Mouse (Mus musculus): ENCODE data around the gene Rsph10b. TPM values are rescaled to one million over a fixed set of nuclear protein-coding genes. Genes with fewer than 3 reads are reported as not detected.

Rsph10b gene
- not detected in 2 replicates for polyA plus RNA-seq (2012; ENCODE audit: insufficient read depth, insufficient read length, missing spikeins)

DNA sequence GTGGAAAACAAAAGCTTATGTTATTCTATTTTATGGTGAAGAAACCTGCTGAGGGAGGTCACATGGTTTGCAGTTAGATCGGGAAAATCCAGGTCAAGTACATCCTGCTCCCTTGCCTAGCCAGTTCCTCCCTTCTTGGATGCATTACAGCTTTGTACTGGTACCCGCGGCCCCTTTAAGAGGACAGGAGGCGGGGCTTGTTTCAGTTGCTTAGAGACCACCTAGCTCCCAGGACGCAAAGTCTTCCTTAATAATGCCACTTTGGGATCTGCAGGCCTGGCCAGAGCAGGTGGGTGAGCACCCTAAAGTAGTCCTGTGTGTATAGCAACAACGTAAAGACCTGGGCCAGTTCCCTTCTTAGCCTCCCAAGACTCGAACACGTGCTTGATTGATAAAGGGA lies at the start of gene Rsph10b:
Rsph10b (plus strand) TSS at position 205 of the 400 bp plus-strand sequence.
- Histone ChIP-seq H3K27ac (replicated peaks; ENCODE audit: low read depth, low read length) (no peak within 1 kb of the TSS), H3K4me3 (ENCODE audit: insufficient read depth, low read depth, low read length) (no peak within 1 kb of the TSS), H3K4me1 (ENCODE audit: control insufficient read depth, insufficient read depth, insufficient read length, low read length) (no peaks in the 10 kb centered on the region)

DNA sequence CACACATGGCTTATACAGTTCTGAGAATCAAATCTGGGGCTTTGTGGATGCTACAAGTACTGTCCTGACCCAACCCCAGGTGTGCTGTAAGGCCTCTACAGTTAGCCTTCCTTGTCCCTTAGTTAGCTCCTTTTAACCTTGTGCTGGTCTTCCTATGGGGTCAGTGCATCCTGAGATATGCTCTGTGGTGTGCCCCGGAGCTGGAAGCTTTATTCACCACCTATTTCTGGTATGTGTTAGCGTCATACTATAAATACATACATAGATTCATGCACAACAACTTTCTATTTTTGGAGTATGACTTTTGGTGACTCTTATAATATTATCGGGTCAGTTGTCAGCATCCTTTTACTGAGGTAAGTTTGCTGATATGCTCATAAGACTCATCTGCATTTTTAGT lies 47.6 kb upstream of the Rsph10b start:
- H3K4me3 ChIP-seq (ENCODE audit: insufficient read depth, low read depth, low read length) = no peak overlapping the region
- H3K4me1 ChIP-seq (ENCODE audit: control insufficient read depth, insufficient read depth, insufficient read length, low read length) = no peaks in the 10 kb centered on the region
- no peak overlapping the region for H3K27ac ChIP-seq (replicated peaks; ENCODE audit: low read depth, low read length)

DNA sequence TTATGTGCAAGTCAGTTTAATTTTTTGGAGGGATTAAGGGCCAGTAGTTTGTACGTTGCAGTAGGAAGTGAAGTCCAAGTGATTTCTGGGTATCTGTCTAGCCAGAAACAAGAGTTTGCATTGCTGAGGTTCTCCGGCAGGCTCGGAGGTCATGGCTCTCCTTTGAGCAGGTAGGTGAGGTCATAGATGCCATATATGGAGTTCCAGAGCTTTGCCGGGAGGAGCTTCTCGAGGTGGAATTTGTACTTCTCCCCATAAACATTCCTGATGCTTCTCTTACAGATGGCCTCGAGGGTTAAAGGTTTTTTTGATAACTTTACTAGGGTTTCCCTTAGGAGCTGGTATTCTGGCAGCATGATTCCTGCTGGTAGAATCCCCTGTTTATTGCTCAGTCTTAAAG lies 42.1 kb upstream of the Rsph10b start:
- Histone ChIP-seq H3K4me3 (ENCODE audit: insufficient read depth, low read depth, low read length) (no peak overlapping the region), H3K4me1 (ENCODE audit: control insufficient read depth, insufficient read depth, insufficient read length, low read length) (no peaks in the 10 kb centered on the region), H3K27ac (replicated peaks; ENCODE audit: low read depth, low read length) (no peak overlapping the region)

DNA sequence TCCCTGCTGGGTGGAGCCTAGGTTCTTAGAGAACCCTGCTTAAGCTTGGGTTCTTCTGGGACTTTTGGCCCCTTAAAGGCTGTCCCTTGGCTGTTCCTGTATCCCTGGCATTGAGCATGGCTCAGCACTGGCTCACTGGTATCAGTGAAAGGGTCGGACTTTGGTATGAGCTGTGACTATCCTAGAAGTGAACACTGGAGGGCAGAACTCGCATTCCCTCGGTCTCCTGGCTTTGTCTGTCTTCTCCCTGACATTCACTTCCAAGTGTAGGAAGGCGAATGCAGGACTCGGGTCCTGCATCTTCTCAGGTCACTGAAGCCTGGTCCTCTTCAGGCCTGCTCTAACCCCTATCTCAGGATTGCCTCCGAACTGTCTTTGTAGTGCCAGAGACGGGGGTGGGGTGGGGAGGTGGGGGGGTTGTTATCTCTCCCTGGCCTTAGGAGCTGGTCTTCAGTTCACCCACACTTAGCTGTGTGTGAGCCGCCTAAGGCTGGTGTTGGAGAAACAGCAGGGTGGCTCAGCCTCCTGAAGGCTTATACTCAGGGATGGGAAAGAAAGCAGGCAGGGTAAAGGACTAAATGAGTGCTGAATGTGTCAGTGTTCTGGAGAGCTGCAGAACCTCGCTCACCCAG lies 40.5 kb upstream of the Rsph10b start:
- H3K4me3 ChIP-seq (ENCODE audit: insufficient read depth, low read depth, low read length) = no peak overlapping the region
- H3K27ac ChIP-seq (replicated peaks; ENCODE audit: low read depth, low read length) = no peak overlapping the region
- no peaks in the 10 kb centered on the region for H3K4me1 ChIP-seq (ENCODE audit: control insufficient read depth, insufficient read depth, insufficient read length, low read length)

DNA sequence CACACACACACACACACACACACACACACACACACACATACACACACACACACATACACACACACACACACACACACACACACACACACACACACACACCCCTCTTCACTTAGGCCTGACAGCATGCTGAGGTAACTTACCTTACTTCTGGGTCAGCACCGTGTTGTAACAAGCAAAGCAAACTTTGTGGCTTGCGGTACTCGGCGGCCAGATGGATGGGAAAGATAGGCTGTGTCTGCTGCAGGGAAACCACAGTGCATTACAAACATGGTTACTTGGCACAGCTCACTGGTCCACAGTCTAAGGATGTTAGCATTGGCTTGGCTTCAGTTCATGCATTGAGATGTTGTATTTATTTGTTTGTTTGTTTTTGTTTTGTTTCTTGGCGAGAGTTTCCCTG lies 39.4 kb upstream of the Rsph10b start:
- Histone ChIP-seq H3K27ac (replicated peaks; ENCODE audit: low read depth, low read length) (no peak overlapping the region), H3K4me3 (ENCODE audit: insufficient read depth, low read depth, low read length) (no peak overlapping the region), H3K4me1 (ENCODE audit: control insufficient read depth, insufficient read depth, insufficient read length, low read length) (no peaks in the 10 kb centered on the region)

DNA sequence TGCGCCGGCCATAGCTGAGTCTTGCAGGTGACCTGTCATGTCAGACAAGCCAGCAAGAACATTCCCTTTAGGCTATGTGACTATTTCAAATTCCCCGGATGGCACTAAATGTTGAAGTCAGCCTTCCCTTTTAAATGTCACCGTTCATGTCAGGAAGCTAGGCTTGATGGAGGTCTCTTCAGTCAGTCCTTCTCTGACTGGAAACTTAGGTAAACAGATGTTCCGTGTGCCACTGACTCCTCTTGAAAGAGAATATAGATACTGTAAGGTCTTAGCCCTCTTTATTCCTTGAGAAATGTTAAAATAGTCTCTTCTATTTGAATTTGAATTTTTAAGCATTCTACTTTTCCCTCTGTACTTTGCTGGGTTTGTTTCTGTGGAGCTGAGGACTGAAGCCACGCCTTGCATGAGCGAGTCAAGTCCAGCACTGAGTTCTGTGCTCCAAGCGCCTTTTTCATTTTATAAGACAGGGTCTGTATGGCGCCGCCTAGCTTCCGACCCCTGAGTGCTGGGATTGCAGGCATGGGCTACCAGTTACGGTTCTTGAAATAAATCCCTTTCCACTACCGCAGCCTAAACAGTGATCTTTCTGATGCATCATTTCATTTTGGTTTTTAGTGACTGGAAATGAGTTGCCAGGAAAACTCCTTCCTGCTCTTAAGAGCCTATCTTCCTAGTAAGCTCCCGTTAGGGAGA lies 35.1 kb upstream of the Rsph10b start, which contains the start of gene Ankrd61:
Ankrd61 (minus strand) TSS at position 51 of the 696 bp plus-strand sequence.
- H3K4me3 ChIP-seq (ENCODE audit: insufficient read depth, low read depth, low read length) = no peak within 1 kb of the TSS
- H3K27ac ChIP-seq (replicated peaks; ENCODE audit: low read depth, low read length) = no peak within 1 kb of the TSS
- H3K4me1 ChIP-seq (ENCODE audit: control insufficient read depth, insufficient read depth, insufficient read length, low read length) = no peaks in the 10 kb centered on the region

DNA sequence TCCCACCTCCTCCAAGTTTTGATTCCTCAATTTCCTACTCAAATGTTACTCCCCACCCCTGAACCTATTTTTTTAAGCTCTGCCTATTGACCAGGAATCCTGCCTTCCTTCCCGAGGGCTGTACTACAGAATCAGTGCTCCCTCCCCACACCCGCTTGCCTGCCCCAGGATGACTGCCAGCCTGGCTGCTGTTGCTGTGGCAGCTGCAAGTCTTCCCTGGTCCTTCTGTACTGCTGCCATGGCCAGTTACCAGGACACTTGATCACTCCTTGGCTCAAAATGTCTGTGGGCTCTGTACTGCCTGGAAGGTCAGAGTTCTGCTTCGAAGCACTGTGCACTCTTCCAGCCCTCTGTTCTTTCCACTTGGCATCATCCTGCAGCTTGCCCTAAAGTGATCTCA lies 30.7 kb upstream of the Rsph10b start:
- Histone ChIP-seq H3K4me1 (ENCODE audit: control insufficient read depth, insufficient read depth, insufficient read length, low read length) (no peaks in the 10 kb centered on the region), H3K4me3 (ENCODE audit: insufficient read depth, low read depth, low read length) (no peak overlapping the region), H3K27ac (replicated peaks; ENCODE audit: low read depth, low read length) (no peak overlapping the region)

DNA sequence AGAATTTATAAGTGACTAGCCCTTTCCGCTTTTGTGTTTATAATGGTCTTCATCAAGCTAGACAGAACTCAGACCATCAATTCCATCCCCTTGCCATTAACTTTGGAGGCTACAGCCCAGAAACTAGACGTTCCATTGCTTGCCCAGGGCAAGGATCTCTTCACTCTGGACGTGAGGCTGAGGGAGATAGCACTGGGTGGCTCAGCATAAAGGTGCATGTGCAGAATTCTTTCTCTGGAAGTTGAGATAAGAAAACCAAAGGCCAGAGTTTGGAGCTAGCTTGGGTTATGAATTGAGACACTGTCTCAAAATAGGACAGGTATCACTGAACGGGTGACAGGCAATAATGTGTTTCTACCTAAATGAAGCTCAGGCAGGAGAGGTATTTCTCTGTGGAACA lies 29.0 kb upstream of the Rsph10b start:
- H3K27ac ChIP-seq (replicated peaks; ENCODE audit: low read depth, low read length) = no peak overlapping the region
- H3K4me1 ChIP-seq (ENCODE audit: control insufficient read depth, insufficient read depth, insufficient read length, low read length) = no peaks in the 10 kb centered on the region
- no peak overlapping the region for H3K4me3 ChIP-seq (ENCODE audit: insufficient read depth, low read depth, low read length)

DNA sequence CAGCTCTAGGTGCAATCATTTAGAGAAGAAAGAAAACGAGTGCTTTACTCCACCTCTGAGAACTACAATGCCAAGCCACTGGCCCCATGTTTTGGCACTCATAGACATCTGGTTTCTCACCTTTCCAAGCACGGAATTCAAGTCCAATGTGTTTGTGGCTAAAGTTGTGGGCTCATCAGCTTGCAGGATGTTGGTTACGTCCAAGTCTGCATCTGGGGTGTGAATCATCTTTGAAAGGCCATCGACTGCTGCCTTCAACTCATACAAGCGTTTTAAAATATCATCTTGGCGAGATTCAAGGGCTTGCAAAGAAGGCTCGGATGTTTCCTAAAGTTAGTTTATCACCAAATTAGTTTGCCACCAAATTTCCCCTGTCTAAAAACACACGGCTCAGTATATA lies 26.4 kb upstream of the Rsph10b start:
- Histone ChIP-seq H3K4me3 (ENCODE audit: insufficient read depth, low read depth, low read length) (no peak overlapping the region), H3K4me1 (ENCODE audit: control insufficient read depth, insufficient read depth, insufficient read length, low read length) (no peaks in the 10 kb centered on the region), H3K27ac (replicated peaks; ENCODE audit: low read depth, low read length) (no peak overlapping the region)

DNA sequence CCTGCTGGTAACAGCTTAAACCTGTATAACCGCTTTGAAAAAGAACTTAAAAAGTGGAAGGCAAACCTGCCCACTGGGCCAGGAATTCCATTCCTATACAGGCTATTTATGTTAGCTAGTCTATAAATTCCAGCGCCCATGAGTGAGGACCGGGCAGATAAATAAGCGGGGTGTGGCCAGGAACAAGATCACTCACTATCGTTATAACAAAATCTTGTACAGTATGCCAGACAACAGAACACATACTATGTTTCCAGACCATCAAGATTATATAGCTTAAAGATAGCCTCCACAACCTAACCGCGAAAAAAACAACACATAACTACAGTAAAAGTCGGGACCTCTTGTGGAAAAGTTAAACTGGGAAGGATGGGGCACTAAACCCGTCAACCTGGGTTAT lies 23.9 kb upstream of the Rsph10b start:
- Histone ChIP-seq H3K4me3 (ENCODE audit: insufficient read depth, low read depth, low read length) (peak overlapping the region; percentile 62), H3K4me1 (ENCODE audit: control insufficient read depth, insufficient read depth, insufficient read length, low read length) (no peaks in the 10 kb centered on the region), H3K27ac (replicated peaks; ENCODE audit: low read depth, low read length) (peak overlapping the region; percentile 11; the same call in 1 of the 2 replicates)

DNA sequence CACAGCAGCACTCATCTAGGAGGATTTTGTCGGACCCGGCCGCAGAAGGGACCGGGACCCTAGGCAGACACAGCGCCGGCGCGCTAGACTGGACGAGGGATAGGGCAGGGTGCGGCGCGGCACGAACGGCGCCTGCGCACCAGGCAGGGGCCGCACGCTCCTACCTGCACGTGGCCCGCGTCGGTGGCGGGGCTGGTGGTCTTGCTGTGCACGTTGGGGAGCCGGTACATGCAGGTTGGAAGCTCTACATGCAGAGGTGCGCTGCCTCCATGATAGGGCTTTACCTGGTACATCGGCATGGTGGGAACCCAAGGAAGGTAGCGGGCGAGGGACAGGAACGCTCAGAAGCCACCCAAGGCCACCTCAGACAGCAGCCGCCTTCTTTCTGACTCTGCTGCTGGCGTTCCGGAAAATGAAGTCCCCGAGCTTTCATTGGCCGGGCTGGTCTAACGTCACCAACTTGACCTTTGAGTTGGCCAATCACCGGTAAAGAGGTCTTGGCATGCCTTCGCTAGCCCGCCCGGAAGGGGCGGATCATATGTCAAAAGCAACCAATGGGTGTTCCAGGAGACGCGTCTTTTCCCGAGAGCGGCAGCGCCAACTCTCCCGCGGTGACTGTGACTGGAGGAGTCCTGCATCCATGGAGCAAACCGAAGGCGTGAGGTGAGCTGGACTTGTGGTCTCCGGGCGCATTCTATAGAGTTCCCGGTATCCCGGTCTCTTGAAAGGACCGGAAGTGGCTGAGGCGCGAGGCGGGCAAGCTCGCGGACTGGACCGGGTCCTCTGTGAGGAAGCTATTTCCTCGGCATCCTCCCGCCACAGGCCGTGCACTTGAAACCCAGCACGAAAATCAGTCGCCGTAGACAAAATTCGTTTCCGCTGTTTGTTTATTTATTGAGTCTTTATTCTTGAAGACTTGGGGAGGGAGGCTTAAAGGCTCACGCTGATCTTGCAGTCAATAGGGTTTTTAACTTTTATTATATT lies 23.1 kb upstream of the Rsph10b start, which contains the start of the genes Aimp2 and Pms2:
Aimp2 (minus strand) TSS at position 431 of the 984 bp plus-strand sequence.
Pms2 (plus strand) TSS at position 548 of the 984 bp plus-strand sequence.
- Histone ChIP-seq H3K4me3 (ENCODE audit: insufficient read depth, low read depth, low read length) (peak within 1 kb of the TSS; percentile 72), H3K27ac (replicated peaks; ENCODE audit: low read depth, low read length) (peak within 1 kb of the TSS; percentile 11; the same call in 1 of the 2 replicates), H3K4me1 (ENCODE audit: control insufficient read depth, insufficient read depth, insufficient read length, low read length) (no peaks in the 10 kb centered on the region)

DNA sequence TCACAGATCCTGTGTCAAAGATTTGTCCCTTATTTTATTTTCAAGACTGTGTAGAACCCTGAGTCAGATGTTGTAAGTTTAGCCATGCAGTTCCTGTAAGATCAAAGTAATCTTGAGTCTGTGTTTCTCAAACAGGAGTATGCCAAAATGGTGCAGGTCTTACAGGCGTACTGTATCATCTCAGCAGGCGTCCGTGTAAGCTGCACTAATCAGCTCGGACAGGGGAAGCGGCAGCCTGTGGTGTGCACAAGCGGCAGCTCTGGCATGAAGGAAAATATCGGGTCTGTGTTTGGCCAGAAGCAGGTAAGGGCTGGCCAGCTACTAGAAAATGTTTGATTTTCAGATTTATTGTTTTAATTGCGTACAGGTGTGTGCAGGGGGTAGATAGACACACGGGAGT lies 16.6 kb upstream of the Rsph10b start:
- Histone ChIP-seq H3K27ac (replicated peaks; ENCODE audit: low read depth, low read length) (no peak overlapping the region), H3K4me1 (ENCODE audit: control insufficient read depth, insufficient read depth, insufficient read length, low read length) (no peaks in the 10 kb centered on the region), H3K4me3 (ENCODE audit: insufficient read depth, low read depth, low read length) (no peak overlapping the region)

DNA sequence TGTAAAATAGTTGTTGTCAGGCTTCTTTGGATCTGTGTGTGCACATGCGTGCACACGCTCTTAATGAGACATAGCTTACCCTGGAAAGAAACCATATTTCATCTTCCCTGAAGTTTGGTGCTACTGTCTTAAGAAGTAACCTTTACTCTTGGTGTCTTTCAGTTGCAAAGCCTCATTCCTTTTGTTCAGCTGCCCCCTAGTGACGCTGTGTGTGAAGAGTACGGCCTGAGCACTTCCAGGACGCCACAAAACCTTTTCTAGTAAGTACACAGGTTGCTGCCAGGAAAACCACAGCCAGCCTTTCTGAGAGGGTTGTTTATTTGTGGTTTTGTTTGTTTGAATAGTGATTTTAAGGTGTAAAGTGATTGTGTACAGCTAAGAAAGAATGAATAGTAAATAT lies 15.4 kb upstream of the Rsph10b start:
- Histone ChIP-seq H3K27ac (replicated peaks; ENCODE audit: low read depth, low read length) (no peak overlapping the region), H3K4me1 (ENCODE audit: control insufficient read depth, insufficient read depth, insufficient read length, low read length) (no peaks in the 10 kb centered on the region), H3K4me3 (ENCODE audit: insufficient read depth, low read depth, low read length) (no peak overlapping the region)

DNA sequence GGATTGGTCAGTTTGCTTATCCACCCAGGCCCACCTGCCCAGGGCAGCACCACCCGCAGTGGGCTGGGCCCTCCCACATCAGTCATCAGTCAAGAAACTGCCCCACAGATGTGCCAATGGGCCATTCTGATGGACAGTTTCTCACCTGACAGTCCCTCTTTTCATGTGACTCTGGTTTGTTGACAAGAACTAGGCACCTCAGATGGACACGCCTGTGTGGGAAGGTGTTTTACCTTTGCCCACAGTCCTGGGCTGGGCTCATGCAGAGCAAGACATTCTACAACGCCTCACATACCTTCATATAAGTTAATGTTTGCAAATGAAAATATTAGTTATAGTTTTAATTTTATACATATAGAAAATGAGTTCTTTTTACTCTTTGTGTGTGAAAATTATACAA lies 14.7 kb upstream of the Rsph10b start:
- H3K4me3 ChIP-seq (ENCODE audit: insufficient read depth, low read depth, low read length) = no peak overlapping the region
- H3K4me1 ChIP-seq (ENCODE audit: control insufficient read depth, insufficient read depth, insufficient read length, low read length) = no peaks in the 10 kb centered on the region
- H3K27ac ChIP-seq (replicated peaks; ENCODE audit: low read depth, low read length) = no peak overlapping the region

All from brown adipose tissue, adult 24 weeks (tissue).